Mouse (Mus musculus) embryonic facial prominence, embryonic 10.5 days (tissue): ENCODE measurements around the gene Igsf11. TPM values are rescaled to one million over a fixed set of nuclear protein-coding genes. Genes with fewer than 3 reads are reported as not detected.

Experiments
- DNase-seq: peaks from one replicate; pipeline ENCODE4 v3.0.0-alpha.2; 2017; ENCODE audit warnings: low spot score
- H3K27ac ChIP-seq: fragments of 300-500 bp; sonication (generic); replicated peaks from 2 replicates; pipeline ENCODE4 v1.5.1; 2016; ENCODE audit warnings: mild to moderate bottlenecking
- H3K27me3 ChIP-seq: fragments of 300-500 bp; sonication (generic); replicated peaks from 2 replicates; pipeline ENCODE4 v1.6.1; 2016; ENCODE audit warnings: low read depth, mild to moderate bottlenecking; ENCODE audit not compliant: poor library complexity, severe bottlenecking
- H3K36me3 ChIP-seq: fragments of 300-500 bp; sonication (generic); replicated peaks from 2 replicates; pipeline ENCODE4 v1.6.1; 2016; ENCODE audit warnings: mild to moderate bottlenecking, moderate library complexity
- H3K4me1 ChIP-seq: fragments of 300-500 bp; sonication (generic); 2 replicates; pipeline ENCODE4 v1.6.1; 2016
- H3K4me3 ChIP-seq: fragments of 300-500 bp; sonication (generic); 2 replicates; pipeline ENCODE4 v1.5.1; 2016; ENCODE audit warnings: mild to moderate bottlenecking, moderate library complexity
- H3K9me3 ChIP-seq: fragments of 300-500 bp; sonication (generic); 2 replicates; pipeline ENCODE4 v1.6.1; 2016; ENCODE audit warnings: mild to moderate bottlenecking
- WGBS: fragments of 180-500 bp; shearing (Covaris S2); methylation state at CpG from one replicate; pipeline ENCODE4 v1.1.7; 2016; 5-methylcytosine and 5-hydroxymethylcytosine counted together
- polyA plus RNA-seq: library from polyadenylated mRNA; unstranded; fragments of >200 nt; fragmentation: Nextera tagmentation; extraction: Ambion mirVana; gene quantifications from 2 replicates; pipeline ENCODE4 v1.2.1, GENCODE M21; 2016

Igsf11 gene
- polyA plus RNA-seq, 1 experiment from 2014 or later, result 0.90 TPM

DNA sequence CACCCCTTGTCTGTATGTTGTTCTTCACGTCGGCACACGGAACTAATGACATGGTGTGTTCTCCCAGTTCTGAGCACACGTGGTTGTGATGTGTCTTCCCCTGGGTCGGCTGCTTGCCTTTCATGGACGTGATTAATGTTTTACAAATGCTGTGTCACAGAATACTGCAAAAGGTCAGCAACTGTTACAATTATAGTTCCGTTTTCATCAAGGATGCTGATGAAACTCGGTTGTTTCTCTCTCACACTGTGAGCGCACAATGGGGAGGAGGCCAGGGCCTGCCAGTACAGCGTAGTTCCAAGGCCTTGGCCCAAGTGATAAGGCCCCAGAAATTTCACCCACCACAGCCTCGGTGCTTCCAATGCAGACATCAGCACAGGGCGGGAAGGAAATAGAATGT, 17.0 kb downstream of the Igsf11 start:
- Histone ChIP-seq H3K27me3 (peaks cover 22% of the 10 kb centered on the region), H3K27ac (no peak overlapping the region), H3K4me3 (no peak overlapping the region), H3K4me1 (peaks cover 7% of the 10 kb centered on the region; the same call in 1 of the 2 replicates), H3K9me3 (no peaks in the 10 kb centered on the region), H3K36me3 (no peaks in the 10 kb centered on the region)
- 80% methylated on average over 12 of the region's 12 CpGs for WGBS
- DNase-seq, result no peak

DNA sequence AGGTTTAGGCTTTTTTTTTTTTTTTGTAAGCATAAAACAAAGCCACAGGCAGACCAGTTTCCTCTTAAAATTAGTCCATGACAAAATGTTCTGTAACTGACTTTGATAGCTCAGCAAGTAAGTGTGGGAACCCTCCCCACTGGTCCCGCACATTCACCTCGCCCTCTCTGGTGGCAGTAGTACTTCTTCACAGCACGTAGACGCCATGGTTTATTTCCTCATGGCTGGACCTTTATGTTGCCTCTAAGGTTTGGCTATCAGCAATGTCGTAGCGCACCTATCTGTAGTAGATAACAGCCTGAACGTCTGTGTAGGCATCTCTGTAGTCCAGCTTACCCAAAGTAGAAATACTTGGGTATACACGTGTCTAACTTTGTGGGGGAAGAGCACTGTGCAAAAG, 17.6 kb downstream of the Igsf11 start:
- no peak overlapping the region for H3K27ac ChIP-seq
- H3K4me3 ChIP-seq, result no peak overlapping the region
- no peak for DNase-seq
- WGBS, result 85% methylated on average over 8 of the region's 8 CpGs
- peaks cover 7% of the 10 kb centered on the region; the same call in 1 of the 2 replicates for H3K4me1 ChIP-seq
- H3K36me3 ChIP-seq, result no peaks in the 10 kb centered on the region
- peaks cover 16% of the 10 kb centered on the region for H3K27me3 ChIP-seq
- no peaks in the 10 kb centered on the region for H3K9me3 ChIP-seq

DNA sequence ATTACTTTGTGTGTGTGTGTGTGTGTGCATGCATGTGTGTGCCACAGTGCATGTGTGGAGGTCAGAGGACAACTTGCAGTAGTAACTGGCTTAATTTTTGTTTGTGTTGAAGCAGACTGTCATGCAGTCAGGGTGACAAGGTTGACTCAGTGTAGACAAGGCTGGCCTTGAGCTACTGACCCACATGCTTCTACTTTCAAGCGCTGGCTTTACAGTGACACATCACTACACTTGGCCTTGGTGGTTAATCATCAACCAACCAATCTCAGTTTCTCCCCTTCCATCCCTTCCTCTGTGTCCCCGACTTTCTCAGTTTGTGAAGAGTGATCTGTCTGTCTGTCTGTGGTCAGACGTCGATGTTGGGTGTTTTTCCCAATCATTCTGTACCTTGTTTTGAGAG, 23.0 kb downstream of the Igsf11 start:
- 92% methylated on average over 4 of the region's 4 CpGs for WGBS
- Histone ChIP-seq H3K4me1 (no peaks in the 10 kb centered on the region), H3K9me3 (no peaks in the 10 kb centered on the region), H3K27me3 (no peaks in the 10 kb centered on the region), H3K27ac (no peak overlapping the region), H3K4me3 (no peak overlapping the region), H3K36me3 (no peaks in the 10 kb centered on the region)
- DNase-seq, result no peak

DNA sequence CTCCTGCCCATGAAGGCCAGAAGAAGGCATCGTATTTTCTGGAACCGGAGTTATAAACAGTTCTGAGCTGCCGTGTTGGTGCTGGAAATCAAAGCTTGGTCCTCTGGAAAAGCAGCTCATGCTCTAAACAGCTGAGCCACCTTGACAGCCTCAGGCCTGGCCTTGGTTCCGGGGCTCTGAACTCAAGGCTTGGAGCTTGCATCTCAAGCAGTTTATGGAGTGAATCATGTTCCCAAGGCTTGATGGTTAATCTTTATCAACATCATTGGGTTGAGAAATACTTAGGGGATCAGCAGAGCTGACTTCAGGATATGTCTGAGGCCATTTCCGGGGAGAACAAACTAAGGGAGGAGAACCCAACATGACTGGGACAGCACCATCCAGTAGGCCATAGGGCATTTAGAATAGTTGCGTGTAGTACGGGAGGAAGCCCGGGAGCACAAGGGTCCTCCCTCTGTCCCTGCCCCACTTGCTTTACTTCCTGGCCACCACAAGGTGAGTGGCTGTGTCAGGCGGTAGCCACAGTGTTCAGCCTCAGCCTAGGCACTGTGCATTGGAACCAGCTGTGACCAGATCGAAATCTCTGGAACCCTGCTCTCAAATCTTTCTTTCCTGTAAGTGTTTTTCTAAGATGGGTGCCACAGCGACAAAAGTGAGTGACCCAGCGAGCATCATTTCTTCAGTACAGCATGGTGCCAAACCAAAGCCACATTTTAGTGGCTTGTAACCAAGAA, 23.7 kb downstream of the Igsf11 start:
- no peak overlapping the region for H3K27ac ChIP-seq
- no peaks in the 10 kb centered on the region for H3K4me1 ChIP-seq
- no peaks in the 10 kb centered on the region for H3K9me3 ChIP-seq
- no peaks in the 10 kb centered on the region for H3K27me3 ChIP-seq
- no peak overlapping the region for H3K4me3 ChIP-seq
- H3K36me3 ChIP-seq, result no peaks in the 10 kb centered on the region
- DNase-seq, result no peak
- WGBS, result 92% methylated on average over 12 of the region's 12 CpGs

DNA sequence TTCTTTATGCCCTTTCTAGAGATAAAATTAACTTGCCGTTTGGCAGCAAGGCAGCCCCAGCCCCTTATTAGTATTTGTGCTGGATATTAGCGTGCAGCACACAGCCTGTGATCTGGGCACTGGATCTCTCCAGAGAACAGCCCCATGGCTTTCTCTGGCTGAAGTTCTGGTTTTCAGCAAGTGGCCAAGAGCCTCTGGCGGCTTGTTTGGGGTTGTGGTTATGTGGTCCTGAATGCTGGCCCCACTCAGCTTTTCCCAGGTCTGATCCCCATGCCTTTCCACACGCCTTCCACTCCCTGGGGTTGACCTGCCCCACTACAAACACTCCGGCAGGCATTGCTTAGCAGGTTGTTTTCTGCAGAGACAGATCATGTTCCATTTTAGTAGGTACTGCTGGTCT, 24.4 kb downstream of the Igsf11 start:
- Histone ChIP-seq H3K4me1 (no peaks in the 10 kb centered on the region), H3K4me3 (no peak overlapping the region), H3K27ac (no peak overlapping the region), H3K9me3 (no peaks in the 10 kb centered on the region), H3K27me3 (no peaks in the 10 kb centered on the region), H3K36me3 (no peaks in the 10 kb centered on the region)
- WGBS, result 91% methylated on average over 5 of the region's 5 CpGs
- no peak for DNase-seq

DNA sequence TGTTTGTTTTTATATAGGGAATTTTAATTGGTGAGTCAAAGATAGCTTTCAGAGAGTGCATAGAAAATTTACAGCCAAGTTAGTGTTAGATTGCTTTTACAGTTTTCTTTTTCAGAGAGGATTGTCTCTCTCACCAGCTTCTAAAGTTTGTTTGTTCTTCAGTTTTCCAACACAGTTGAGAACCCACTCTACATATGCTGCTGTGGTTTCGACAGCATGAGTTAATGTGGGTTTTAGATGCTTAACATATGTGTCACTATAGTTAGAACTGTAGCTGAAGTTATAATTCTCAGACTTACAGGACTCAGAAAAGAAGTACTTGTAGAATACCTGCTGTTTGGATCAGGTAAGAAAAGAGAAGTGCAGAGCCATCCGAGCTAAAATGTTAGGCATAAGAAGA, 25.6 kb downstream of the Igsf11 start:
- H3K4me1 ChIP-seq, result no peaks in the 10 kb centered on the region
- no peak overlapping the region for H3K27ac ChIP-seq
- no peaks in the 10 kb centered on the region for H3K27me3 ChIP-seq
- WGBS, result 91% methylated on average over 2 of the region's 2 CpGs
- H3K4me3 ChIP-seq, result no peak overlapping the region
- DNase-seq, result no peak
- H3K9me3 ChIP-seq, result no peaks in the 10 kb centered on the region
- H3K36me3 ChIP-seq, result no peaks in the 10 kb centered on the region

DNA sequence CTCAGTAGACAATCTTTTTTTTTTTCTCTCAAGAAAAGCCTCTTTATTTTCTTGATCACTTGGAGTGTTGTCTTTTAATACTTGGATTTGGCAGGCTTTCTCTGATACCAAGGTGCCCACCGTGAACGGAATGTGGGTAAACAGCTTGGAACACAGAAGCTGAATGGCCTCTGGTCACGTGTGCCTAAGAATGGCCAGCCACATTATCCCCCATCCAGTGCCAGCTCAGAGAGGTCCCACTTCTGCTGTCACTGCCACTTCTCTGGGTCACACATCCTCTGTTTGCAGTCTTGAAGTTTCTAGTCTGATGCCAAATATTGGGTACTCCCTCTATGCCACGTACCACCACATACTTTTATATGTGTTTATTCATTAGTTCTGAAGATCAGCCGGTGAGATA, 28.0 kb downstream of the Igsf11 start:
- no peaks in the 10 kb centered on the region for H3K9me3 ChIP-seq
- H3K36me3 ChIP-seq, result no peaks in the 10 kb centered on the region
- H3K4me3 ChIP-seq, result no peak overlapping the region
- H3K27me3 ChIP-seq, result no peaks in the 10 kb centered on the region
- no peak overlapping the region for H3K27ac ChIP-seq
- DNase-seq, result no peak
- WGBS, result 93% methylated on average over 5 of the region's 5 CpGs
- peaks cover 8% of the 10 kb centered on the region for H3K4me1 ChIP-seq

DNA sequence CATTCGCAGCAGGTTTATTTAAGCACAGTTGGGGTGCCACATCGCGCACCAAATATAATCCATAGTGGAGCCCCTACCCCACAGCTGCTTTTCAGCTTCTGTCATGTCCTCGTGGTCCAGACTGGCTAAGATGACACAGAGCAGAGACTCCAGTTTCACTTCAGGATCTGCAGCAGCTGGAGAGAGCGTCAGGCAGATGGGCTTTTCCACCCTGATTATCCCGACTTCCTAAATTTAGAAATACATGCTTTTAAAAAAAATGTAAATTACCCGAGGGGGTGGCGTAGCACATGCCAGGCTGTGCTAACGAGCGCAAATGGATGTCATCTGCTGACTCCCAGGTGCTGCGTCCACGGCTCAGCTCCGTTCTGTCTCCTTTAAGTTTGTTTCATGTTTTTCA, 32.5 kb downstream of the Igsf11 start:
- peak; percentile 34 for DNase-seq
- 55% methylated on average over 13 of the region's 13 CpGs for WGBS
- Histone ChIP-seq H3K9me3 (no peaks in the 10 kb centered on the region), H3K4me3 (no peak overlapping the region), H3K36me3 (no peaks in the 10 kb centered on the region), H3K4me1 (peaks cover 8% of the 10 kb centered on the region), H3K27me3 (no peaks in the 10 kb centered on the region), H3K27ac (no peak overlapping the region)

DNA sequence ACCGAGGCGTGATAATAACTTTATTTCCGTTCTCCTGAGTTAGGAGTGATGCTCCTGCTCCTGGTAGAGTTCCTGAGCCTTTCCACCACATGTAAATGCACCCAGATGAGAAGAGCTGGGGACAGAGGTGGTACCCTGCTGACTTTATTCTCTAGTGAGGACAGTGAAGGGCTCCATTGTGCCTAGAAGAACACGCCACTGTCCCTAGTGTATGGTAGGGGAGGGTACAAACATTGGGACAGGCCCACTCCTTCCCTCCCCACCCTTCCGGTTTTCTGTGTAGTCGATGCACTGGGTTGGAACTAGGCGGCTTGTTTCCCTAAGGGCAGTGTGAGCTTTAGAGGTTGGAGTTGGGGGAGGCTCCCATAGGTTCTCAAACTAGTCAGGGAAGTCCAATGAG, 36.3 kb downstream of the Igsf11 start:
- no peaks in the 10 kb centered on the region for H3K9me3 ChIP-seq

DNA sequence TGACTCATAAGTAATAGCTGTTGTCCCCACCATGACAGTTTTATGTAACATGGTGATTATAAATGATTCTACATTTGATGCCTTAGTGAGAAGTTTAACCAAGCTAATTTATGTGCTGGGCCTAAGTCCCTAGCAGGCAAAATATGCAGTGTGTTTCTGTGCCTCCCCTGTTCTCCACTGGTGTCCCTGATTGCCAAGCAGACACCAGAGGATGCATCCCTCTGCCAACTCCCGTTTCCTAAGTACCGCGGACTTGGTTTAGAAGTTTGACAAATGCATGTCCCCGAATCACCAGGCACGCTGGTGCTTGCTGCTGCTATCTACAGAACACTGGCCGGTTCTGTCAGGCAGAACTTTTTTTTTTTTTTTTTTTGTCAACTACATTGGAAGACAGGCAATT, 39.0 kb downstream of the Igsf11 start:
- H3K4me1 ChIP-seq, result no peaks in the 10 kb centered on the region
- DNase-seq, result no peak
- no peaks in the 10 kb centered on the region for H3K27me3 ChIP-seq
- no peaks in the 10 kb centered on the region for H3K36me3 ChIP-seq
- no peak overlapping the region for H3K27ac ChIP-seq
- no peaks in the 10 kb centered on the region for H3K9me3 ChIP-seq
- no peak overlapping the region for H3K4me3 ChIP-seq
- 86% methylated on average over 6 of the region's 6 CpGs for WGBS

More for the DNA sequence above, 36.3 kb downstream of the Igsf11 start:
- peaks cover 8% of the 10 kb centered on the region for H3K4me1 ChIP-seq
- WGBS, result 71% methylated on average over 7 of the region's 7 CpGs
- no peak overlapping the region for H3K4me3 ChIP-seq
- no peaks in the 10 kb centered on the region for H3K27me3 ChIP-seq
- H3K36me3 ChIP-seq, result no peaks in the 10 kb centered on the region
- no peak overlapping the region for H3K27ac ChIP-seq
- no peak for DNase-seq

DNA sequence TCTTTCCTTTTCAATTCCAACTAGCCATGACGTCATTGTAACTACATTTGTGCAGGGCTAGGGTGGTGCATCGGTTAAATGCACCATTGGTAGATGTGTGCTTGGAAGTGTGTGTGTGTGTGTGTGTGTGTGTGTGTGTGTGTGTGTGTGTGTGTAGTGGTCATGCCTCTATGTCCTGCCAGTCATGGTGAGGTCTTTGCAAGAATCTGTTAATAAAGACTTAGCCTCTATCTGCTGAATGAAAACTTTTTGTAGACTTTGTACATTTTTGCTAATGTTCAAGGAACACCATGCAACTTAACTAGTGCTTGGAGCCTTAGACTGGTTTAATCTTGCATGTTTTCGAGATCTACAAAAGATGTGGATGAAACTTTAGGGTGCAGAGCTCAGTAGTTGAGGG, 48.3 kb downstream of the Igsf11 start:
- DNase-seq, result no peak
- no peak overlapping the region for H3K4me3 ChIP-seq
- no peaks in the 10 kb centered on the region for H3K9me3 ChIP-seq
- no peak overlapping the region for H3K27ac ChIP-seq
- H3K4me1 ChIP-seq, result peaks cover 33% of the 10 kb centered on the region
- no peaks in the 10 kb centered on the region for H3K27me3 ChIP-seq
- H3K36me3 ChIP-seq, result no peaks in the 10 kb centered on the region
- WGBS, result 76% methylated on average over 3 of the region's 3 CpGs

DNA sequence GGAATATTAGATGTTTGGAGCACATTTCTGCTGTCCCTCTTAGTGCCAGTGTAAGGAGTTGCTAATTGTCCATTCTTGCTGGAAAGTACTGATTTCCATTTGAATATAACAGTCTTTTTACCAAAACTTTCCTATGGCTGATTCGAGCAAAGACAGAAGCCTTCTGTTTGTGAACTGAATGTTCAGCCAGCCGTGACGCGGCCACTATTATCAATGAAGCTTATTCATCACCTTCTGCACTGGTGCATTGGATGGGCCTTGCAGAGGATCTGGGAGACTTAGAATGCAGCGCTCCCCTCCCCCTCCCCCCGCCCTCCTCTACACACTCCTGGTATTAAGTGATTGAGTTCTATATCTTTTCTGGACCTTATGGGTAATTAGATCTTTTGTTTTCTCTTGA, 48.8 kb downstream of the Igsf11 start:
- H3K36me3 ChIP-seq, result no peaks in the 10 kb centered on the region
- H3K27ac ChIP-seq, result no peak overlapping the region
- no peaks in the 10 kb centered on the region for H3K27me3 ChIP-seq
- no peaks in the 10 kb centered on the region for H3K9me3 ChIP-seq
- H3K4me1 ChIP-seq, result peaks cover 38% of the 10 kb centered on the region
- DNase-seq, result peak; percentile 37
- 36% methylated on average over 6 of the region's 6 CpGs for WGBS
- no peak overlapping the region for H3K4me3 ChIP-seq

DNA sequence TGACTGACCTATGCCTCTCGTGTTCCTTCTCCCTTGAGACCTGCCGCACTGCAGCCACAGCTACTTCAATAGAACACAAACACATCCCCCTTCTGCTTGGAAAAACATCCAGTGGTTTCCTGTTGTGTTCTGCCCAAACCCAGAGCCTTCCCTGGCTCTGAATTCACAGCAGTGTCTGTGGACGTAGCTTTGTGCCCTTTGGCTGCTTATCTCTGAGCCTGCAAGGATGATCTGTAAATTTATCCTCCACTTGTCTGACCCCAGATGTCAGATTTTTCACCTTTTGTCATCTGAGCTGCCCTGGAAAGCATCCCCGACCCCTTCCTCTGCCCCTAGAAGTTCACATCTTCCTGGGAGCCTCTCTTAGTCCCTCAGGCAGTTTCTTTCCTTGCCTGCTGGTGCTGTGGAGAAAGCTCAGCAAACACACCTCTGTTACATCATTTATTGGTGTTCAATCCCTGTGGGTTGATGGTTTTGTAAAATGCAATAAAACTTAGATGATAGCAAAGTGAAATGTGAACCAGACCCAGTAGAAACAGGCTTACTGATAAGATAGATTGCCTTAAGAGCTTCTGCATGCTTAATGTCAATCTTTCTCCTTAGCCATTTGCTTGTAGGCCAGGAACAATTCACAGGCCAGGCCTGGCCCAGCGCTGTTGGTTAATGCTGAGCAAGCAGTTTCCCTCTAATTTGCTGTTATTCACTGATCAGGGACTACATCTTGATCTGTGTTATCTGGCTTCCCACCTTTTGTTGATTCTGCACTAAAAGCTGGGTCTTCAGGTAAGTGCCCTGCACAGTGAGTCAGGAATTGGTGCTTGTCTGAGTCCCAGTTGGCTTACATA, 51.5 kb downstream of the Igsf11 start:
- H3K36me3 ChIP-seq, result no peaks in the 10 kb centered on the region
- H3K27ac ChIP-seq, result peak overlapping the region; percentile 30; the same call in 1 of the 2 replicates
- no peak overlapping the region for H3K4me3 ChIP-seq
- no peaks in the 10 kb centered on the region for H3K9me3 ChIP-seq
- H3K27me3 ChIP-seq, result no peaks in the 10 kb centered on the region
- H3K4me1 ChIP-seq, result peaks cover 48% of the 10 kb centered on the region
- 15% methylated on average over 5 of the region's 5 CpGs for WGBS
- DNase-seq, result no peak
